Mouse (Mus musculus): ENCODE data around the gene Drc7.
"Not testable (repeated sequence)": the region's sequence is repeated elsewhere in the genome, so short reads cannot be mapped to it uniquely, and the experiment has no call there.

Drc7 gene

GRCm38 (mm10) chr8:95054927-95055510 lies at the start of gene Drc7:
Drc7 (plus strand) TSS chr8:95055103.
- no peak for DNase-seq

GRCm38 (mm10) chr8:95012442-95012919 lies 42.4 kb upstream of the Drc7 start:
- DNase-seq: no peak

GRCm38 (mm10) chr8:95015866-95016265 lies 39.0 kb upstream of the Drc7 start:
- DNase-seq: no peak

GRCm38 (mm10) chr8:95016684-95017083 lies 38.2 kb upstream of the Drc7 start:
- DNase-seq: no peak

- DNase-seq: no peak
Observed at GRCm38 (mm10) chr8:95017451-95017850, 37.5 kb upstream of the Drc7 start, which contains the start of gene Adgrg3. Adgrg3 (plus strand) TSS chr8:95017692.

GRCm38 (mm10) chr8:95017969-95018635 lies 36.8 kb upstream of the Drc7 start:
- DNase-seq: no peak

GRCm38 (mm10) chr8:95020293-95020777 lies 34.6 kb upstream of the Drc7 start:
- DNase-seq: no peak

GRCm38 (mm10) chr8:95020821-95021220 lies 34.1 kb upstream of the Drc7 start:
- DNase-seq: no peak

GRCm38 (mm10) chr8:95023201-95023600 lies 31.7 kb upstream of the Drc7 start:
- no peak for DNase-seq

- no peak for DNase-seq
Observed at GRCm38 (mm10) chr8:95024387-95024786, 30.5 kb upstream of the Drc7 start.

- no peak for DNase-seq
Observed at GRCm38 (mm10) chr8:95025421-95025820, 29.5 kb upstream of the Drc7 start.

- DNase-seq: not testable (repeated sequence)
Observed at GRCm38 (mm10) chr8:95028391-95028790, 26.5 kb upstream of the Drc7 start.

- DNase-seq: no peak
Observed at GRCm38 (mm10) chr8:95037106-95037925, 17.6 kb upstream of the Drc7 start.

- DNase-seq: no peak
Observed at GRCm38 (mm10) chr8:95041883-95042784, 12.8 kb upstream of the Drc7 start.

- no peak for DNase-seq
Observed at GRCm38 (mm10) chr8:95044811-95045210, 10.1 kb upstream of the Drc7 start.

GRCm38 (mm10) chr8:95046982-95047381 lies 7.9 kb upstream of the Drc7 start:
- DNase-seq: no peak

- no peak for DNase-seq
Observed at GRCm38 (mm10) chr8:95047884-95048680, 6.8 kb upstream of the Drc7 start.

GRCm38 (mm10) chr8:95049636-95050035 lies 5.3 kb upstream of the Drc7 start:
- DNase-seq: no peak

GRCm38 (mm10) chr8:95054438-95054837 lies 465 bp upstream of the Drc7 start:
- no peak for DNase-seq

GRCm38 (mm10) chr8:95056414-95056813 lies 1.5 kb downstream of the Drc7 start:
- DNase-seq: no peak

- DNase-seq: no peak
Observed at GRCm38 (mm10) chr8:95058661-95059060, 3.8 kb downstream of the Drc7 start.
